Mouse (Mus musculus) liver, postnatal 0 days (tissue): Measurements from ENCODE around the gene Msrb3. TPM values are rescaled to one million over a fixed set of nuclear protein-coding genes. Genes with fewer than 3 reads are reported as not detected.

Experiments used
- ATAC-seq: fragments of 200-750 bp; cut with Nextera tagmentation; 2 replicates; pipeline ENCODE4 v1.8.0; 2017; ENCODE audit warnings: mild to moderate bottlenecking, moderate library complexity
- DNase-seq: peaks from one replicate; pipeline ENCODE4 v3.0.0-alpha.2; 2016
- H3K27ac ChIP-seq: fragments of 300-500 bp; sonication (generic); 2 replicates; pipeline ENCODE4 v1.5.1; 2014; ENCODE audit warnings: antibody characterized with exemption, moderate library complexity, mild to moderate bottlenecking, low read depth
- H3K27me3 ChIP-seq: fragments of 300-500 bp; sonication (generic); 2 replicates; pipeline ENCODE4 v1.6.1; 2014; ENCODE audit warnings: low read length, control low read depth, mixed read lengths; ENCODE audit not compliant: insufficient read depth
- H3K36me3 ChIP-seq: fragments of 300-500 bp; sonication (generic); replicated peaks from 2 replicates; pipeline ENCODE4 v1.6.1; 2014; ENCODE audit warnings: mild to moderate bottlenecking, control low read depth, low read length, moderate library complexity, mixed read lengths; ENCODE audit not compliant: insufficient read depth
- H3K4me1 ChIP-seq: fragments of 300-500 bp; sonication (generic); 2 replicates; pipeline ENCODE4 v1.6.1; 2014; ENCODE audit warnings: antibody characterized with exemption, mild to moderate bottlenecking, control low read depth; ENCODE audit not compliant: insufficient read depth
- H3K4me2 ChIP-seq: fragments of 300-500 bp; sonication (generic); 2 replicates; pipeline ENCODE4 v1.6.1; 2014; ENCODE audit warnings: low read depth, mild to moderate bottlenecking, low read length, moderate library complexity, mixed read lengths
- H3K4me3 ChIP-seq: fragments of 300-500 bp; sonication (generic); 2 replicates; pipeline ENCODE4 v1.5.1; 2014; ENCODE audit warnings: low read depth, low read length
- H3K9ac ChIP-seq: fragments of 300-500 bp; sonication (generic); replicated peaks from 2 replicates; pipeline ENCODE4 v1.6.1; 2014; ENCODE audit warnings: mild to moderate bottlenecking, moderate library complexity
- H3K9me3 ChIP-seq: fragments of 300-500 bp; sonication (generic); 2 replicates; pipeline ENCODE4 v1.6.1; 2016; ENCODE audit warnings: mild to moderate bottlenecking, control low read depth, low read length, mixed read lengths
- CTCF ChIP-seq: sonication (generic); IDR thresholded peaks from 2 replicates; pipeline ENCODE4 v1.5.1; 2016; ENCODE audit warnings: antibody characterized with exemption, low read depth
- EP300 ChIP-seq: IDR thresholded peaks from 2 replicates; pipeline ENCODE4 v1.6.1; 2016; ENCODE audit warnings: antibody characterized with exemption, low read depth, mild to moderate bottlenecking
- whole genome bisulfite sequencing: fragments of 180-500 bp; shearing (Covaris S2); extraction: QIAGEN DNeasy Blood & Tissue Kit; methylation state at CpG from one replicate; pipeline ENCODE4 v1.1.7; 2014; ENCODE audit not compliant: insufficient replicate concordance; 5-methylcytosine and 5-hydroxymethylcytosine counted together
- polyA plus RNA-seq: library from polyadenylated mRNA; unstranded; fragments of >200 nt; fragmentation: Nextera tagmentation; extraction: Ambion mirVana; gene quantifications from 2 replicates; pipeline ENCODE4 v1.2.1, GENCODE M21; 2015

Msrb3 gene
- polyA plus RNA-seq, 1 experiment from 2014 or later: 2.7 TPM

GRCm38 (mm10) chr10:120745138-120745856 lies 153.6 kb downstream of the Msrb3 start:
- 17% methylated on average over 18 of the region's 18 CpGs for WGBS

GRCm38 (mm10) chr10:120744441-120745137 lies 154.3 kb downstream of the Msrb3 start:
- TF ChIP-seq CTCF (no peak), EP300 (no peak)
- Histone ChIP-seq H3K9me3 (no peaks in the 10 kb centered on the region), H3K27ac (no peak overlapping the region), H3K27me3 (0 out of 2 replicates have a peak, but pooled peaks cover 4% of the 10 kb centered on the region), H3K4me1 (no peaks in the 10 kb centered on the region), H3K4me2 (peak overlapping the region; percentile 62), H3K9ac (no peak overlapping the region), H3K4me3 (peak overlapping the region; percentile 24), H3K36me3 (no peaks in the 10 kb centered on the region)
- ATAC-seq: no peak
- 13% methylated on average over 15 of the region's 15 CpGs for WGBS
- DNase-seq: no peak

More at GRCm38 (mm10) chr10:120745138-120745856, 153.6 kb downstream of the Msrb3 start:
- H3K27ac ChIP-seq: no peak overlapping the region
- no peak overlapping the region for H3K9ac ChIP-seq
- H3K4me3 ChIP-seq: peak overlapping the region; percentile 24
- H3K9me3 ChIP-seq: no peaks in the 10 kb centered on the region
- DNase-seq (peak; percentile 47), ATAC-seq (no peak)
- H3K27me3 ChIP-seq: 0 out of 2 replicates have a peak, but pooled peaks cover 4% of the 10 kb centered on the region
- H3K4me1 ChIP-seq: no peaks in the 10 kb centered on the region
- H3K36me3 ChIP-seq: no peaks in the 10 kb centered on the region
- TF ChIP-seq EP300: no peak
- TF ChIP-seq CTCF: no peak
- H3K4me2 ChIP-seq: peak overlapping the region; percentile 62

DNA sequence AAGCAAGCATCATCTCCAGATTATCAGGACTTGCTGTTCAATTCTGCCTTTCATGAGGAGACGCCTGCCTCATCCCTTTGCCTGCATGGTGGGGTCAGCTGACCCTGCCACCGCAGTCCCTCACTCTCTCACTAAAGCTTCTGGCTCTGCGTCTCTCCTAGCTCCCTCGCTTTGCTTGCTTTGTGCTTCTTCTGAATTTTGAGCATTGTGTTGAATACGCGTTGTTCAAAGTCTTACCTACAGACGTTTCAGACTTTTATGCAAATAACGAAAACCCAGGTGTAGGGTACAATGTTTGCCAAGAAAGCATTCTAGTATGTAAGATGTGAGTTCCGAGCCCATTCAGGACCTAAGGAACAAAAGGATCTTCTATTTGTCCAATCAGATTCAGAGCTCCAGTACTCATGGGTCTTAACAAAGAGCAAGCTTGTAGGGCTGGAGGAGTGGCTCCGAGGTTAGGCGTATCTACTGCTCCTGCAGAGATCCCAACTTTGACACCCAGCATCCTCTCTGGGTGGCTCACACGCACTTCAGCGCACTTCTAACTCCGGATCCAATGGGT lies 162.3 kb downstream of the Msrb3 start:
- WGBS: 36% methylated on average over 14 of the region's 14 CpGs
- no peaks in the 10 kb centered on the region for H3K4me1 ChIP-seq
- H3K9ac ChIP-seq: no peak overlapping the region
- TF ChIP-seq EP300 (no peak), CTCF (no peak)
- no peaks in the 10 kb centered on the region for H3K36me3 ChIP-seq
- no peak overlapping the region for H3K27ac ChIP-seq
- H3K9me3 ChIP-seq: no peaks in the 10 kb centered on the region
- H3K4me2 ChIP-seq: no peak overlapping the region
- H3K27me3 ChIP-seq: peaks cover 16% of the 10 kb centered on the region
- no peak overlapping the region for H3K4me3 ChIP-seq
- no peak for ATAC-seq
- no peak for DNase-seq

GRCm38 (mm10) chr10:120735722-120736507 lies 163.0 kb downstream of the Msrb3 start:
- DNase-seq (no peak), ATAC-seq (no peak)
- Histone ChIP-seq H3K9ac (no peak overlapping the region), H3K4me3 (no peak overlapping the region), H3K4me1 (no peaks in the 10 kb centered on the region), H3K36me3 (no peaks in the 10 kb centered on the region), H3K27me3 (peaks cover 16% of the 10 kb centered on the region), H3K9me3 (no peaks in the 10 kb centered on the region), H3K4me2 (no peak overlapping the region), H3K27ac (no peak overlapping the region)
- TF ChIP-seq EP300 (no peak), CTCF (no peak)
- WGBS: 7% methylated on average over 25 of the region's 25 CpGs

DNA sequence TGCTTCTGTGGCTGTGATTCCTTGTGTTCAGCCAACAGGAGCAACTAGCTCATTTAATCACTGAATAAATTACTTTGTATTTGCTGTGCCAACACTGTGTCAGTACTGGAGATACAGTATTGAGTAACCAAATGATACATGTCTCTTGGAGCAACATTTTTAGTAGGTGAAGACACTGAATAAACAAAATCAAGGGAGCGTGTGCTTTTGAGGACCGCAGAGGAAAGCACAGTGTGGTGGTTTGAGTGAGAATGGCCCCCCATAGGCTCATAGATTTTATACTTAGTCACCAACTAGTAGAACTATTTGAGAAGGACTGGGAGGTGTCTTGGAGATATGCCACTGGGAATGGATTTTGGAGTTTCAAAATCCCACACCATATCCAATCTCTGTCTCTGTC lies 164.5 kb downstream of the Msrb3 start:
- whole genome bisulfite sequencing: 82% methylated on average over 2 of the region's 2 CpGs
- no peak for DNase-seq

More for the DNA sequence above, 164.5 kb downstream of the Msrb3 start:
- Histone ChIP-seq H3K36me3 (no peaks in the 10 kb centered on the region), H3K4me1 (no peaks in the 10 kb centered on the region), H3K9me3 (no peaks in the 10 kb centered on the region), H3K4me2 (no peak overlapping the region), H3K9ac (no peak overlapping the region), H3K27me3 (peaks cover 16% of the 10 kb centered on the region), H3K27ac (no peak overlapping the region), H3K4me3 (no peak overlapping the region)
- ATAC-seq: no peak
- TF ChIP-seq CTCF (no peak), EP300 (no peak)

Other genes starting within 250 kb of the Msrb3 start
- gene Lemd3, start 80.2 kb upstream of the Msrb3 start, polyA plus RNA-seq: 0.90 and 1.3 TPM in 2 replicates
- 4.1 and 5.3 TPM in 2 replicates for gene Wif1, start 134.9 kb upstream of the Msrb3 start, polyA plus RNA-seq